Mouse (Mus musculus) bone marrow, adult 2 months (tissue): ENCODE data around the gene Barhl1. TPM values are rescaled to one million over a fixed set of nuclear protein-coding genes. Genes with fewer than 3 reads are reported as not detected.

ENCODE experiments used
- H3K27ac ChIP-seq: fragments of 200-500 bp; 2 replicates; pipeline ENCODE4 v1.5.1; 2012; ENCODE audit warnings: low read depth, mild to moderate bottlenecking, control low read depth, inconsistent platforms, low read length; ENCODE audit not compliant: control insufficient read depth, poor library complexity, insufficient read depth
- H3K4me1 ChIP-seq: fragments of 200-500 bp; 2 replicates; pipeline ENCODE4 v1.6.1; 2011; ENCODE audit warnings: low read length; ENCODE audit not compliant: control insufficient read depth, insufficient read depth
- H3K4me3 ChIP-seq: fragments of 200-500 bp; replicated peaks from 2 replicates; pipeline ENCODE3; 2011; ENCODE audit warnings: mild to moderate bottlenecking, low read depth, low read length, control low read depth; ENCODE audit not compliant: control insufficient read depth
- CTCF ChIP-seq: fragments of 200-500 bp; IDR thresholded peaks from 2 replicates; pipeline ENCODE4 v1.5.1; 2011; ENCODE audit warnings: low read length, control low read depth; ENCODE audit not compliant: control insufficient read depth, insufficient read depth
- POLR2A ChIP-seq: fragments of 200-500 bp; IDR thresholded peaks from 2 replicates; pipeline ENCODE4 v1.6.1; 2011; ENCODE audit warnings: low read depth, mild to moderate bottlenecking, control low read depth, low read length, borderline replicate concordance; ENCODE audit not compliant: control insufficient read depth
- WGBS: fragments of 180-500 bp; shearing (Covaris S2); methylation state at CpG from one replicate; pipeline ENCODE4 v1.1.7; 2018; 5-methylcytosine and 5-hydroxymethylcytosine counted together
- polyA plus RNA-seq: library from polyadenylated mRNA; stranded (reverse); fragments of >200 nt; gene quantifications from 2 replicates; pipeline ENCODE4 v1.2.4, GENCODE M21; 2011; ENCODE audit warnings: low replicate concordance; ENCODE audit not compliant: missing spikeins, insufficient read depth, insufficient read length

The Barhl1 gene
- polyA plus RNA-seq: not detected in 2 replicates

DNA sequence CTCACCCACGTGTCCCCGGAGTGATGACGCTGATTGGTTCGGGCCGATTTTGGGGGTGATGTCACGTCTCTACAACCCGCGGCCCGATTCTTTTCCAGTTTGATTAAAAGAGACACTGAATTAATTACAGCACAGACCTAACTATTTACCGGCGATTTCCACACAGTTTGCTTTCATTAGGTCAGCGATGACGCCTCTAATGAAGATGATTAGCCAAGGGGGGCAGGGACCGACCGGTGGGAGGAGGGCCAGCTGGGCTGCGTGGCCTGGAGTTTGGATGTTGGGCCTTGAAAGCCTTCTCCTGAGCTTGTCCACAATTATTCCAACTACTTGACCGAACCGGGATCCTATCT, at the start of gene Barhl1:
Gene Barhl1 (minus strand): TSS at position 156 of the 353 bp plus-strand sequence.
- TF ChIP-seq POLR2A: no peak
- Histone ChIP-seq H3K4me3 (no peak within 1 kb of the TSS), H3K27ac (no peak within 1 kb of the TSS), H3K4me1 (no peaks in the 10 kb centered on the region)
- WGBS: 4% methylated on average over 18 of the region's 18 CpGs

GRCm38 (mm10) chr2:28963565-28963964, 47.1 kb upstream of the Barhl1 start:
- 67% methylated on average over 6 of the region's 6 CpGs for WGBS
- Histone ChIP-seq H3K4me1 (no peaks in the 10 kb centered on the region), H3K27ac (no peak overlapping the region), H3K4me3 (no peak overlapping the region)
- TF ChIP-seq CTCF (no peak), POLR2A (no peak)

GRCm38 (mm10) chr2:28961636-28962035, 45.2 kb upstream of the Barhl1 start:
- Histone ChIP-seq H3K4me3 (no peak overlapping the region), H3K27ac (no peak overlapping the region), H3K4me1 (no peaks in the 10 kb centered on the region)
- no peak for TF ChIP-seq POLR2A
- TF ChIP-seq CTCF: no peak
- 70% methylated on average over 5 of the region's 5 CpGs for WGBS

DNA sequence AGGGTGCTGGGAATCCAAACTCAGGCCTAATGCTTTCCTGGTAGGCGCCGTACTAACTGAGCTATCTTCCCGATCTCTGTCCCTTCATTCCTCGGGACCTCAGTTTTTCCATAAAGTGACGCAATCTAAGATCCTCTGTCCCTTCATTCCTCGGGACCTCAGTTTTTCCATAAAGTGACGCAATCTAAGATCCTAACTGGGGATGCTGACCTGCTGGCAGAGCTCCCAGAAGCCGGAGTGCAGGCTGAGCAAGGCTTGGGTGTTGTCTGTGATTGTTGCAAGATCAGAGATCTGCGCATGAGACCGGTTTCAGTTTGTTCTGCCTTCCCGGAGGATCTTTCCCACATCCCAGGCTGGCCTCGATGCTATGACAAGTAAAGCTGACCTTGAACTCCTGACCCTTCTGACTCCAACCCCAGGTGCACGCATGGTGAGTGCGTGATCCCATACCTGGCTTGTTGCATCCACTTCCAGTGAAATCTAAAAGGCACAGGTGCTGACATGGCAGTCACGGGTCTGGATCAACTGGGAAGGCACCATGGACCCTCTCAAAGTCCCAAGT, 44.6 kb upstream of the Barhl1 start:
- 84% methylated on average over 15 of the region's 15 CpGs for WGBS
- Histone ChIP-seq H3K4me1 (no peaks in the 10 kb centered on the region), H3K27ac (no peak overlapping the region), H3K4me3 (no peak overlapping the region)
- TF ChIP-seq CTCF (no peak), POLR2A (no peak)

DNA sequence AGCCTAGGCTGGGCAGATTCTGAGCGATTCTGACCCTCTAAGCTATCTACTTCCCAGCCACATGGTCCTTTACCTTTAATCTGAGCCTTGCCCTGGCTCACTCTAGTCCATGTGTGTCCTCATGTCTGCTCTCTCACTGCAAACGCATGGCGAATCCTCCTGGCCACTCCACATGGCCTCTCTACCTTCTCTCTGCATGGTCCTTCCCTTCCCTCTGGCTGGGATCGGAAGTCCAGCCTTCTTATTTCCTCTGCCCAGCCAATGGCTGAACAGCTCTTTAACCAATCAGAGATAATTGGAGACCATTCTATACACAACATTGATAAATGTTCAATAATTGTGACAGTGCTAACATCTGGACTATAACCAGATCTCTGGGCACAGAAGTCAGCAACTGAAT, 40.4 kb upstream of the Barhl1 start:
- TF ChIP-seq POLR2A: no peak
- TF ChIP-seq CTCF: no peak
- H3K27ac ChIP-seq: no peak overlapping the region
- H3K4me1 ChIP-seq: no peaks in the 10 kb centered on the region
- no peak overlapping the region for H3K4me3 ChIP-seq
- WGBS: 76% methylated on average over 4 of the region's 4 CpGs

- Histone ChIP-seq H3K27ac (no peak overlapping the region), H3K4me3 (no peak overlapping the region), H3K4me1 (no peaks in the 10 kb centered on the region)
- TF ChIP-seq CTCF (no peak), POLR2A (no peak)
- WGBS: 84% methylated on average over 9 of the region's 9 CpGs
Observed at GRCm38 (mm10) chr2:28954595-28954994, 38.1 kb upstream of the Barhl1 start.

GRCm38 (mm10) chr2:28952981-28953380, 36.5 kb upstream of the Barhl1 start:
- TF ChIP-seq POLR2A (no peak), CTCF (no peak)
- Histone ChIP-seq H3K27ac (no peak overlapping the region), H3K4me1 (no peaks in the 10 kb centered on the region), H3K4me3 (no peak overlapping the region)
- WGBS: 73% methylated on average over 8 of the region's 8 CpGs

DNA sequence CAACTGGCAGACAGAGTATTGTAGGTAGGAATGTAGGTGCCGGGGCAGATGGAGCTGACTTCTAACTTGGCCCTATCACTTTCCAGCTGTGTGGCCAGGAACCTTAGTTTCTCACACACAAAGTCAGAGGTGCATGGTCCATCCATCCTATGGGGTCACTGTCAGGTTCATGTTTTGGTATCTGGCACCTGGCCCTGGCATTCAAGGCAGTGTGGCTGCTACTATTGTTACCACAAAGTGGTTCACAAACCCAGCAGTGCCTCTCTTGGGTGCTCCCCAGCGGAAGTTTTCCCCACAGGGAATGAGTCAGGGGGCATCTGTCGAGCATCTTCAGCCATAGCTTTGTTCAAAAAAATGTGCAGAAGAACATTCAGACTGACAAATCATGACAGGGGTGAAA, 29.8 kb upstream of the Barhl1 start:
- TF ChIP-seq CTCF: no peak
- TF ChIP-seq POLR2A: no peak
- 70% methylated on average over 3 of the region's 3 CpGs for WGBS
- Histone ChIP-seq H3K4me3 (no peak overlapping the region), H3K4me1 (no peaks in the 10 kb centered on the region), H3K27ac (no peak overlapping the region)

GRCm38 (mm10) chr2:28945388-28945787, 28.9 kb upstream of the Barhl1 start:
- WGBS: 69% methylated on average over 6 of the region's 6 CpGs
- no peak overlapping the region for H3K27ac ChIP-seq
- no peak overlapping the region for H3K4me3 ChIP-seq
- no peak for TF ChIP-seq CTCF
- TF ChIP-seq POLR2A: no peak
- H3K4me1 ChIP-seq: no peaks in the 10 kb centered on the region
